13 mouse cellular contexts compared by ENCODE assay signal in genomic region chr9:44048541-44049380, GRCm38 (mm10). TPM values are rescaled to one million over a fixed set of nuclear protein-coding genes. Genes with fewer than 3 reads are reported as not detected.
A peak's percentile ranks its signal among the peaks of the same experiment; 100 is the strongest.
DNase-seq lines count a peak whose midpoint lies in the region; TF ChIP-seq lines count a peak whose summit lies in the region.
"Had no signal": no experiment of that assay in that cellular context is flagged by ENCODE, and none has a peak within 500 bp of the region (broad histone marks: within the 10 kb centered on the region; RNA-seq: fewer than 3 reads in every experiment).

No protein-coding gene starts in this region.

- no peaks in the 10 kb centered on the region for H3K79me2 ChIP-seq in MEL (ENCODE audit: control insufficient read depth, insufficient read depth, low read length, poor library complexity)

- H3K4me3 ChIP-seq in gastrocnemius, adult 2 months, result no peak overlapping the region
- H3K4me3 ChIP-seq in MEL (ENCODE audit: control insufficient read depth in 1 of 2, insufficient read depth in 1 of 2, low read depth in 2 of 2, low read length in 2 of 2), result no peak overlapping the region
- no peak overlapping the region for H3K4me3 ChIP-seq in left cerebral cortex, adult 2 months
- H3K4me3 ChIP-seq in midbrain, embryonic 10.5 days, result no peak overlapping the region
- H3K4me3 ChIP-seq: lung, embryonic 15.5 days; myocyte had no signal

- peak; percentile 34 for DNase-seq in gastrocnemius, adult 2 months
- DNase-seq in gastrocnemius, adult 8-10 months (ENCODE audit: low spot score in 2 of 2), result no peak
- peak; percentile 65 for DNase-seq in 3T3-L1 (ENCODE audit: low read depth, low spot score)
- no peak for DNase-seq in MEL (ENCODE audit: low read depth, low spot score)
- DNase-seq in left cerebral cortex, adult 2 months (ENCODE audit: extremely low spot score in 1 of 2, low spot score in 2 of 2), result peak; percentile 52 to 58
- no peak for DNase-seq in urinary bladder, postnatal 4 days (ENCODE audit: low spot score in 2 of 2)
- no peak for DNase-seq in midbrain, embryonic 10.5 days (ENCODE audit: low spot score)
- DNase-seq: heart, postnatal 14 days; kidney, postnatal 14 days had no signal

- WGBS in midbrain, embryonic 10.5 days, result 86% methylated on average over 15 of the region's 15 CpGs

- TF ChIP-seq POLR2A in MEL (IDR thresholded peaks at IDR 0.05; ENCODE audit: control insufficient read depth in 1 of 2, insufficient read depth in 1 of 2, low read depth in 1 of 2, low read length in 2 of 2, poor library complexity in 1 of 2), result no peak

- H3K27me3 ChIP-seq in MEL (ENCODE audit: control insufficient read depth in 1 of 2, insufficient read depth in 2 of 2, low read length in 2 of 2), result no peaks in the 10 kb centered on the region
- H3K27me3 ChIP-seq in midbrain, embryonic 10.5 days (ENCODE audit: low read depth, poor library complexity, severe bottlenecking), result peaks cover 39% of the 10 kb centered on the region

- TF ChIP-seq EP300 in MEL (IDR thresholded peaks at IDR 0.05; ENCODE audit: low read depth in 1 of 2, low read length in 2 of 2), result no peak

- TF ChIP-seq RAD21 in MEL (IDR thresholded peaks at IDR 0.05; ENCODE audit: low read depth, low read length), result no peak

- TF ChIP-seq CTCF in gastrocnemius, adult 2 months (IDR thresholded peaks at IDR 0.05), result no peak
- no peak for TF ChIP-seq CTCF in MEL (IDR thresholded peaks at IDR 0.05 in 2 of 3, conservative IDR thresholded peaks at IDR 0.05 in 1 of 3; ENCODE audit: control insufficient read depth in 1 of 3, insufficient read depth in 1 of 3, low read depth in 2 of 3, low read length in 3 of 3, poor library complexity in 1 of 3, severe bottlenecking in 1 of 3)
- no peak for TF ChIP-seq CTCF in left cerebral cortex, adult 2 months (IDR thresholded peaks at IDR 0.05)

- H3K36me3 ChIP-seq in MEL (ENCODE audit: control insufficient read depth in 1 of 2, insufficient read depth in 2 of 2, low read length in 2 of 2), result peaks cover 0 to 30% of the 10 kb centered on the region in 2 experiments; a peak in 2 of 4 replicates
- H3K36me3 ChIP-seq in midbrain, embryonic 10.5 days, result no peaks in the 10 kb centered on the region
- H3K36me3 ChIP-seq: lung, embryonic 15.5 days had no signal

- intact Hi-C loops in gastrocnemius, adult 2 months (cut with DNase I), result loop anchor here (5.0 kb wide), 2 partner anchors 36 to 61 kb away; no protein-coding TSS in a partner anchor
- intact Hi-C loops in left cerebral cortex, adult 2 months (cut with DNase I), result no loop called here

- no peak overlapping the region for H3K9ac ChIP-seq in MEL (ENCODE audit: control insufficient read depth, low read depth, low read length, poor library complexity, severe bottlenecking)
- H3K9ac ChIP-seq: lung, embryonic 15.5 days had no signal

- no peaks in the 10 kb centered on the region for H3K9me3 ChIP-seq in MEL (replicated peaks; ENCODE audit: insufficient read depth, low read length)
- H3K9me3 ChIP-seq in midbrain, embryonic 10.5 days (replicated peaks), result no peaks in the 10 kb centered on the region
- H3K9me3 ChIP-seq: lung, embryonic 15.5 days had no signal

- H3K27ac ChIP-seq in gastrocnemius, adult 2 months, result peak overlapping the region; percentile 31; the same call in 1 of the 2 replicates
- H3K27ac ChIP-seq in MEL (ENCODE audit: control insufficient read depth, low read depth, low read length), result 0 out of 2 replicates have a peak overlapping the region, but pooled peaks have one; percentile 2
- peak overlapping the region; percentile 81 for H3K27ac ChIP-seq in left cerebral cortex, adult 2 months
- no peak overlapping the region for H3K27ac ChIP-seq in midbrain, embryonic 10.5 days (replicated peaks)
- H3K27ac ChIP-seq: lung, embryonic 15.5 days had no signal

- peaks cover 5 to 46% of the 10 kb centered on the region in 2 experiments for H3K4me1 ChIP-seq in MEL (ENCODE audit: control insufficient read depth in 1 of 2, insufficient read depth in 2 of 2, low read length in 2 of 2)
- peaks cover 10% of the 10 kb centered on the region for H3K4me1 ChIP-seq in midbrain, embryonic 10.5 days

TF ChIP-seq in MEL, 35 proteins besides CTCF, POLR2A, EP300 and RAD21:
- no peak for TF ChIP-seq MYC (IDR thresholded peaks at IDR 0.05; ENCODE audit: low read depth, low read length)
- TF ChIP-seq UBTF (IDR thresholded peaks at IDR 0.05; ENCODE audit: borderline replicate concordance, insufficient read depth, low read depth, low read length), result no peak
- TF ChIP-seq USF1 (IDR thresholded peaks at IDR 0.05; ENCODE audit: low read depth, low read length), result no peak
- TF ChIP-seq RCOR1 (IDR thresholded peaks at IDR 0.05; ENCODE audit: low read depth, low read length), result no peak
- TF ChIP-seq ELF1 (IDR thresholded peaks at IDR 0.05; ENCODE audit: low read depth, low read length), result no peak
- TF ChIP-seq MAFK (IDR thresholded peaks at IDR 0.05; ENCODE audit: borderline replicate concordance, low read depth, low read length), result no peak
- no peak for TF ChIP-seq TAL1 (IDR thresholded peaks at IDR 0.05; ENCODE audit: low read length)
- TF ChIP-seq E2F4 (IDR thresholded peaks at IDR 0.05; ENCODE audit: borderline replicate concordance, low read depth, low read length), result no peak
- TF ChIP-seq ETS1 (IDR thresholded peaks at IDR 0.05; ENCODE audit: low read depth, low read length), result no peak
- no peak for TF ChIP-seq USF2 (IDR thresholded peaks at IDR 0.05; ENCODE audit: borderline replicate concordance in 1 of 2, insufficient read depth in 1 of 2, low read depth in 1 of 2, low read length in 2 of 2)
- no peak for TF ChIP-seq MAZ (IDR thresholded peaks at IDR 0.05; ENCODE audit: low read depth, low read length)
- no peak for TF ChIP-seq NRF1 (IDR thresholded peaks at IDR 0.05; ENCODE audit: insufficient read depth, low read depth, low read length, poor library complexity, severe bottlenecking)
- TF ChIP-seq SMC3 (IDR thresholded peaks at IDR 0.05; ENCODE audit: low read depth, low read length), result no peak
- TF ChIP-seq MYB (IDR thresholded peaks at IDR 0.05; ENCODE audit: low read depth, low read length), result no peak
- no peak for TF ChIP-seq KAT2A (conservative IDR thresholded peaks at IDR 0.05; ENCODE audit: low read depth, low read length)
- no peak for TF ChIP-seq POLR2AphosphoS5 (IDR thresholded peaks at IDR 0.05; ENCODE audit: borderline replicate concordance, low read depth, low read length)
- TF ChIP-seq CHD1 (IDR thresholded peaks at IDR 0.05; ENCODE audit: low read depth, low read length), result no peak
- TF ChIP-seq SIN3A (IDR thresholded peaks at IDR 0.05; ENCODE audit: low read length), result no peak
- no peak for TF ChIP-seq ZC3H11A (IDR thresholded peaks at IDR 0.05; ENCODE audit: low read depth, low read length)

RNA-seq across cellular contexts. Expression of gene Thy1, which starts 5.6 kb away (rescaled TPM):
- total RNA-seq in gastrocnemius, adult 2 months (2021), result 1 to 10 TPM; 9.3 to 9.8 TPM
- total RNA-seq in gastrocnemius, adult 8-10 months (2022), result 1 to 10 TPM; 4.3 to 7.6 (median 5.8) TPM
- 1.5 and 4.0 TPM in 2 replicates for total RNA-seq in MEL (2012; rRNA removed)
- polyA plus RNA-seq in MEL (2012; ENCODE audit: insufficient read depth in 1 of 2, insufficient read length in 2 of 2, low read depth in 1 of 2, low replicate concordance in 2 of 2, missing spikeins in 1 of 2), result 10 to 100 TPM in 1 of 2 experiments, not detected in 1; 24.0 TPM
- 100 to 1,000 TPM; 838 to 856 TPM for total RNA-seq in left cerebral cortex, adult 2 months (2021)
- polyA plus RNA-seq in midbrain, embryonic 10.5 days (2016; fragmentation: Nextera tagmentation; extraction: Ambion mirVana), result not detected in 2 replicates
- polyA plus RNA-seq: myocyte had no signal

RNA-seq across cellular contexts. Expression of gene Usp2, which starts 18.1 kb away (rescaled TPM):
- total RNA-seq in gastrocnemius, adult 2 months (2021), result 100 to 1,000 TPM; 223 to 228 TPM
- 100 to 1,000 TPM; 222 to 251 (median 237) TPM for total RNA-seq in gastrocnemius, adult 8-10 months (2022)
- 3.6 and 4.3 TPM in 2 replicates for total RNA-seq in MEL (2012; rRNA removed)
- polyA plus RNA-seq in MEL (2012; ENCODE audit: insufficient read depth in 1 of 2, insufficient read length in 2 of 2, low read depth in 1 of 2, low replicate concordance in 2 of 2, missing spikeins in 1 of 2), result 10 to 100 TPM in 1 of 2 experiments, not detected in 1; 13.9 TPM
- total RNA-seq in left cerebral cortex, adult 2 months (2021), result 100 to 1,000 TPM in 1 of 2 experiments, 10 to 100 TPM in 1; 99.3 to 120 TPM
- 11.3 and 16.5 TPM in 2 replicates for polyA plus RNA-seq in midbrain, embryonic 10.5 days (2016; fragmentation: Nextera tagmentation; extraction: Ambion mirVana)

RNA-seq across cellular contexts. Expression of gene Mfrp, which starts 52.8 kb away (rescaled TPM):
- not detected for total RNA-seq in gastrocnemius, adult 2 months (2021)
- total RNA-seq in gastrocnemius, adult 8-10 months (2022), result not detected
- not detected in 2 replicates for total RNA-seq in MEL (2012; rRNA removed)
- under 1 TPM in 1 of 2 experiments, not detected in 1; 0.10 TPM for polyA plus RNA-seq in MEL (2012; ENCODE audit: insufficient read depth in 1 of 2, insufficient read length in 2 of 2, low read depth in 1 of 2, low replicate concordance in 2 of 2, missing spikeins in 1 of 2)
- total RNA-seq in left cerebral cortex, adult 2 months (2021), result 1 to 10 TPM in 1 of 2 experiments, under 1 TPM in 1; 0.82 to 1.6 TPM
- 0.07 and 0.17 TPM in 2 replicates for polyA plus RNA-seq in midbrain, embryonic 10.5 days (2016; fragmentation: Nextera tagmentation; extraction: Ambion mirVana)
- total RNA-seq: gastrocnemius, postnatal 4 days; heart, postnatal 14 days had no signal
- polyA plus RNA-seq: inflammation-experienced regulatory T-cells, adult 6 months had no signal

RNA-seq across cellular contexts. Expression of gene C1qtnf5, which starts 58.3 kb away (rescaled TPM):
- total RNA-seq in gastrocnemius, adult 2 months (2021), result 1 to 10 TPM; 2.5 to 7.6 TPM
- 1 to 10 TPM; 1.6 to 4.2 (median 3.0) TPM for total RNA-seq in gastrocnemius, adult 8-10 months (2022)
- 0.19 TPM in 1 of 2 replicates, not detected in the other for total RNA-seq in MEL (2012; rRNA removed)
- polyA plus RNA-seq in MEL (2012; ENCODE audit: insufficient read depth in 1 of 2, insufficient read length in 2 of 2, low read depth in 1 of 2, low replicate concordance in 2 of 2, missing spikeins in 1 of 2), result under 1 TPM in 1 of 2 experiments, not detected in 1; 0.13 TPM
- 10 to 100 TPM; 14.2 to 15.3 TPM for total RNA-seq in left cerebral cortex, adult 2 months (2021)
- polyA plus RNA-seq in midbrain, embryonic 10.5 days (2016; fragmentation: Nextera tagmentation; extraction: Ambion mirVana), result 0.29 and 0.93 TPM in 2 replicates
- polyA plus RNA-seq: inflammation-experienced regulatory T-cells, adult 6 months had no signal

Comparison
In these comparisons a context has a peak if more than half of its experiments do, and no peak if none do; other contexts are left out.
1. DNase-seq: peak in gastrocnemius, adult 2 months (single experiment), 3T3-L1 (single experiment) and left cerebral cortex, adult 2 months (2 of 2); none in gastrocnemius, adult 8-10 months (0 of 2), MEL (single experiment), urinary bladder, postnatal 4 days (0 of 2) and midbrain, embryonic 10.5 days (single experiment).
2. RNA of gene Thy1, which starts 5.6 kb away (total RNA-seq): 838 to 856 TPM in left cerebral cortex, adult 2 months; 9.3 to 9.8 TPM in gastrocnemius, adult 2 months, 4.3 to 7.6 TPM in gastrocnemius, adult 8-10 months and 1.5 to 4.0 TPM in MEL; every median in the first group is over 10 times any median in the second.
3. RNA of gene Usp2, which starts 18.1 kb away (total RNA-seq): 222 to 251 TPM in gastrocnemius, adult 8-10 months, 223 to 228 TPM in gastrocnemius, adult 2 months and 99.3 to 120 TPM in left cerebral cortex, adult 2 months; 3.6 to 4.3 TPM in MEL; every median in the first group is over 10 times any median in the second.